Mouse (Mus musculus): ENCODE measurements at regions not wholly inside any gene's neighbourhood (a gene's known extent, or its start where the extent isn't known, plus 50 kb on each side); places are given as distances from the start of the nearest gene placed in this dataset.

GRCm38 (mm10) chr12:68862313-68862990, 296.5 kb downstream of the Rps29 start:
- no peaks in the 10 kb centered on the region for H3K4me1 ChIP-seq (ENCODE audit: control insufficient read depth, insufficient read depth, low read length)
- H3K27ac ChIP-seq (ENCODE audit: low read depth, low read length): no peak overlapping the region
- ATAC-seq (ENCODE audit: insufficient read depth, low FRiP score, low TSS enrichment) (peak; percentile 69; the same call in 1 of the 2 replicates), DNase-seq (ENCODE audit: low spot score) (peak; percentile 13)
- H3K27me3 ChIP-seq (ENCODE audit: control insufficient read depth, insufficient read depth, low read length): no peaks in the 10 kb centered on the region
- H3K4me2 ChIP-seq (ENCODE audit: low read depth): no peak overlapping the region
- no peaks in the 10 kb centered on the region for H3K9me3 ChIP-seq (ENCODE audit: control insufficient read depth, low read length)
- no peaks in the 10 kb centered on the region for H3K36me3 ChIP-seq (ENCODE audit: control insufficient read depth, insufficient read depth, low read length)
- WGBS: 55% methylated on average over 5 of the region's 5 CpGs
- H3K9ac ChIP-seq (ENCODE audit: low read length): no peak overlapping the region
- no peak overlapping the region for H3K4me3 ChIP-seq (ENCODE audit: low read depth, low read length)

DNA sequence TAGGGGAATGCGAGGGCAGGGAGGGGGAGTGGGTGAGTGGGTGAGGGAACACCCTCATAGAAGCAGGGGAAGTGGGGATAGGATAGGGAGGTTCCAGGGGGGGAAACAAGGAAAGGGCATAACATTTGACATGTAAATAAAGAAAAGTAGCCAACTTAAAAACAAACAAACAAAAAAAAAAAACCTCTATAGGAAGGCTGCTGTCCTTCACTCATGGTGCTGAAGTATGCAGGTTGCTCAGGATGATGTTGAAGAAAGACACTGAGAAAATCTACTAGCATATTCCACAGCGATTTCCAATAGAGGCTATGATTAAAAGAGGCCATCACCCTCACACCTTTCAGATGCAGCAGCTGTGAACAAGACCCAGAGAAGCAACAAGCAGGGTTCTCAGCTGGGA, 298.7 kb downstream of the Rps29 start:
- 72% methylated on average over 2 of the region's 2 CpGs for WGBS
- DNase-seq (ENCODE audit: low spot score): no peak
- no peaks in the 10 kb centered on the region for H3K36me3 ChIP-seq (ENCODE audit: control insufficient read depth, insufficient read depth, low read length)
- no peaks in the 10 kb centered on the region for H3K9me3 ChIP-seq (ENCODE audit: control insufficient read depth, low read length)
- H3K9ac ChIP-seq (ENCODE audit: low read length): no peak overlapping the region
- H3K4me1 ChIP-seq (ENCODE audit: control insufficient read depth, insufficient read depth, low read length): no peaks in the 10 kb centered on the region
- no peak overlapping the region for H3K4me2 ChIP-seq (ENCODE audit: low read depth)
- ATAC-seq (ENCODE audit: insufficient read depth, low FRiP score, low TSS enrichment): no peak
- H3K27ac ChIP-seq (ENCODE audit: low read depth, low read length): no peak overlapping the region
- no peaks in the 10 kb centered on the region for H3K27me3 ChIP-seq (ENCODE audit: control insufficient read depth, insufficient read depth, low read length)
- no peak overlapping the region for H3K4me3 ChIP-seq (ENCODE audit: low read depth, low read length)

DNA sequence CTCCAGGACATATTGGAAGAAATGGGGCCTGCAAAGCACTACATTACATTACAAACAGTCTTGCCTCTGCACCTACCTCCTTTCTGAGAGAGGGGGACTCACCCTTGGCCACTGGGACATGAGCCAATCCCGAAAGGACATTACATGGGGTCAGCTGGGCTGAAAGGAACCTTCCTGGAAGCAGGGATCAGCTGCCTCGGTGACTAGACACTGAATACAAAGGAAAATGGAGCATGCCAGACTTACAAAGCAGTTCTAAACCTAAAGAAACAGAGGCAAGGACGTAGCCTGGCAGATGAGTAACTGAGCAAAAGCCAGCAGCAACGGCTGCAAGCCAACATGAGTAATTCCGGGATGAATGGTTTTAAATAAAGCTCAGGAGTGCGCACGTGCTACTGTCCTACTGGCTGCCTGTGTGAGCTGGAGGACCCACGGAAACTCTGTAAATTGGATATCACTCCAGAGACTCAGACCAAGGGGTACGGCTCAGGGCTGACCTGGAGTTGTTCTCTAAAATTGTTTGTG, 309.3 kb downstream of the Rps29 start:
- ATAC-seq (ENCODE audit: insufficient read depth, low FRiP score, low TSS enrichment) (no peak), DNase-seq (ENCODE audit: low spot score) (no peak)
- no peak overlapping the region for H3K27ac ChIP-seq (ENCODE audit: low read depth, low read length)
- no peaks in the 10 kb centered on the region for H3K36me3 ChIP-seq (ENCODE audit: control insufficient read depth, insufficient read depth, low read length)
- WGBS: 87% methylated on average over 9 of the region's 9 CpGs
- H3K4me1 ChIP-seq (ENCODE audit: control insufficient read depth, insufficient read depth, low read length): no peaks in the 10 kb centered on the region
- H3K4me3 ChIP-seq (ENCODE audit: low read depth, low read length): no peak overlapping the region
- H3K4me2 ChIP-seq (ENCODE audit: low read depth): no peak overlapping the region
- H3K9me3 ChIP-seq (ENCODE audit: control insufficient read depth, low read length): no peaks in the 10 kb centered on the region
- no peaks in the 10 kb centered on the region for H3K27me3 ChIP-seq (ENCODE audit: control insufficient read depth, insufficient read depth, low read length)
- no peak overlapping the region for H3K9ac ChIP-seq (ENCODE audit: low read length)

GRCm38 (mm10) chr12:68840815-68841214, 318.2 kb downstream of the Rps29 start:
- ATAC-seq (ENCODE audit: insufficient read depth, low FRiP score, low TSS enrichment) (no peak), DNase-seq (ENCODE audit: low spot score) (no peak)
- no peak overlapping the region for H3K4me3 ChIP-seq (ENCODE audit: low read depth, low read length)
- 95% methylated on average over 8 of the region's 8 CpGs for WGBS
- H3K4me1 ChIP-seq (ENCODE audit: control insufficient read depth, insufficient read depth, low read length): no peaks in the 10 kb centered on the region
- no peaks in the 10 kb centered on the region for H3K27me3 ChIP-seq (ENCODE audit: control insufficient read depth, insufficient read depth, low read length)
- H3K9me3 ChIP-seq (ENCODE audit: control insufficient read depth, low read length): no peaks in the 10 kb centered on the region
- no peaks in the 10 kb centered on the region for H3K36me3 ChIP-seq (ENCODE audit: control insufficient read depth, insufficient read depth, low read length)
- no peak overlapping the region for H3K4me2 ChIP-seq (ENCODE audit: low read depth)
- no peak overlapping the region for H3K27ac ChIP-seq (ENCODE audit: low read depth, low read length)
- no peak overlapping the region for H3K9ac ChIP-seq (ENCODE audit: low read length)

DNA sequence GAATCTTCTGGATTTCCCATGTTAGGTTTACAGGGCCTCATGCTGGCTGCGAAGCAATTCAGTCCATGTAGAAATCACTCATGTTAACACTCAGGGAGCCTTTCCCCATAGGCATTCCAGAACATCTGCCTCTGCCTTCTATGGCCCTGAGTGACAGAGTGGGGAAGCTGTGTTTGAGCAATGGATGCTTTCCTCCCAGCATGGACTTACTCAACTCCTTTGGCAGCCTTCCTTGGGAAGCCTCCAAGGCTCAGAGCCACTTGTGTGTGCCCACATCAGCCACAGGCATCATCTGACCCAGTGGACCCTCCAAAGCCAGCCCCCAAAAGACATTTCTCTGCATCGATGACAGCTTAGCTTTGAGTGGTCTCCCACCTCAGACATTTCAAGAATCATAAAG, 318.8 kb downstream of the Rps29 start:
- H3K4me2 ChIP-seq (ENCODE audit: low read depth): no peak overlapping the region
- ATAC-seq (ENCODE audit: insufficient read depth, low FRiP score, low TSS enrichment): no peak
- no peak overlapping the region for H3K9ac ChIP-seq (ENCODE audit: low read length)
- 87% methylated on average over 2 of the region's 2 CpGs for WGBS
- H3K27ac ChIP-seq (ENCODE audit: low read depth, low read length): no peak overlapping the region
- no peaks in the 10 kb centered on the region for H3K27me3 ChIP-seq (ENCODE audit: control insufficient read depth, insufficient read depth, low read length)
- no peaks in the 10 kb centered on the region for H3K9me3 ChIP-seq (ENCODE audit: control insufficient read depth, low read length)
- DNase-seq (ENCODE audit: low spot score): no peak
- H3K36me3 ChIP-seq (ENCODE audit: control insufficient read depth, insufficient read depth, low read length): no peaks in the 10 kb centered on the region
- no peak overlapping the region for H3K4me3 ChIP-seq (ENCODE audit: low read depth, low read length)
- H3K4me1 ChIP-seq (ENCODE audit: control insufficient read depth, insufficient read depth, low read length): no peaks in the 10 kb centered on the region

- 92% methylated on average over 3 of the region's 3 CpGs for WGBS
- no peak overlapping the region for H3K4me2 ChIP-seq (ENCODE audit: low read depth)
- no peaks in the 10 kb centered on the region for H3K36me3 ChIP-seq (ENCODE audit: control insufficient read depth, insufficient read depth, low read length)
- no peaks in the 10 kb centered on the region for H3K4me1 ChIP-seq (ENCODE audit: control insufficient read depth, insufficient read depth, low read length)
- H3K9me3 ChIP-seq (ENCODE audit: control insufficient read depth, low read length): no peaks in the 10 kb centered on the region
- H3K27ac ChIP-seq (ENCODE audit: low read depth, low read length): no peak overlapping the region
- ATAC-seq (ENCODE audit: insufficient read depth, low FRiP score, low TSS enrichment) (no peak), DNase-seq (ENCODE audit: low spot score) (no peak)
- H3K27me3 ChIP-seq (ENCODE audit: control insufficient read depth, insufficient read depth, low read length): no peaks in the 10 kb centered on the region
- no peak overlapping the region for H3K9ac ChIP-seq (ENCODE audit: low read length)
- H3K4me3 ChIP-seq (ENCODE audit: low read depth, low read length): no peak overlapping the region
Observed at GRCm38 (mm10) chr12:68836023-68836422, 323.0 kb downstream of the Rps29 start.

DNA sequence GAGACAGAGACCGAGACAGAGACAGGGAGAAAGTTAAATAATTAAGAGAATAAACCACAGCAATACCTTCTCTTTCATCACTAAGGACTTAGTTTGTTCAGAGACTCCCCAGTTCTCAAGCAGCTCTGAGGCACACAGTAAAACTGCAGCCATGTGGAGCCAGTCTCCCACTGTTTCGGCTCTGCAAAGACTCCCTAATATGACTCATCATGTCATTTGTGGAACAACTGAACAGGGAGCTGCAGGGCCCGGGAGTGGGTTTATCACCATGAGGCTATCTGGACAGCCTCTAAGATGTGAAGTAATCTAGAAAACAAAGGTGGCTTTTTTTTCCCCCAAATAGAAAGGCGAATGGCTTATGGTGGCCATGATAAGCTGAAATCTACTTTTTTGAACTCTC, 325.1 kb downstream of the Rps29 start:
- Histone ChIP-seq H3K4me3 (ENCODE audit: low read depth, low read length) (no peak overlapping the region), H3K36me3 (ENCODE audit: control insufficient read depth, insufficient read depth, low read length) (no peaks in the 10 kb centered on the region), H3K27me3 (ENCODE audit: control insufficient read depth, insufficient read depth, low read length) (no peaks in the 10 kb centered on the region), H3K9me3 (ENCODE audit: control insufficient read depth, low read length) (no peaks in the 10 kb centered on the region), H3K9ac (ENCODE audit: low read length) (no peak overlapping the region), H3K27ac (ENCODE audit: low read depth, low read length) (no peak overlapping the region), H3K4me2 (ENCODE audit: low read depth) (no peak overlapping the region), H3K4me1 (ENCODE audit: control insufficient read depth, insufficient read depth, low read length) (no peaks in the 10 kb centered on the region)
- no peak for DNase-seq (ENCODE audit: low spot score)
- no peak for ATAC-seq (ENCODE audit: insufficient read depth, low FRiP score, low TSS enrichment)
- WGBS: 69% methylated on average over 4 of the region's 4 CpGs

GRCm38 (mm10) chr12:68829404-68829803, 329.6 kb downstream of the Rps29 start:
- Histone ChIP-seq H3K9ac (ENCODE audit: low read length) (no peak overlapping the region), H3K27ac (ENCODE audit: low read depth, low read length) (no peak overlapping the region), H3K9me3 (ENCODE audit: control insufficient read depth, low read length) (no peaks in the 10 kb centered on the region), H3K4me2 (ENCODE audit: low read depth) (no peak overlapping the region), H3K27me3 (ENCODE audit: control insufficient read depth, insufficient read depth, low read length) (no peaks in the 10 kb centered on the region), H3K4me1 (ENCODE audit: control insufficient read depth, insufficient read depth, low read length) (no peaks in the 10 kb centered on the region), H3K36me3 (ENCODE audit: control insufficient read depth, insufficient read depth, low read length) (no peaks in the 10 kb centered on the region), H3K4me3 (ENCODE audit: low read depth, low read length) (no peak overlapping the region)
- ATAC-seq (ENCODE audit: insufficient read depth, low FRiP score, low TSS enrichment): no peak
- DNase-seq (ENCODE audit: low spot score): no peak
- 82% methylated on average over 3 of the region's 3 CpGs for WGBS

DNA sequence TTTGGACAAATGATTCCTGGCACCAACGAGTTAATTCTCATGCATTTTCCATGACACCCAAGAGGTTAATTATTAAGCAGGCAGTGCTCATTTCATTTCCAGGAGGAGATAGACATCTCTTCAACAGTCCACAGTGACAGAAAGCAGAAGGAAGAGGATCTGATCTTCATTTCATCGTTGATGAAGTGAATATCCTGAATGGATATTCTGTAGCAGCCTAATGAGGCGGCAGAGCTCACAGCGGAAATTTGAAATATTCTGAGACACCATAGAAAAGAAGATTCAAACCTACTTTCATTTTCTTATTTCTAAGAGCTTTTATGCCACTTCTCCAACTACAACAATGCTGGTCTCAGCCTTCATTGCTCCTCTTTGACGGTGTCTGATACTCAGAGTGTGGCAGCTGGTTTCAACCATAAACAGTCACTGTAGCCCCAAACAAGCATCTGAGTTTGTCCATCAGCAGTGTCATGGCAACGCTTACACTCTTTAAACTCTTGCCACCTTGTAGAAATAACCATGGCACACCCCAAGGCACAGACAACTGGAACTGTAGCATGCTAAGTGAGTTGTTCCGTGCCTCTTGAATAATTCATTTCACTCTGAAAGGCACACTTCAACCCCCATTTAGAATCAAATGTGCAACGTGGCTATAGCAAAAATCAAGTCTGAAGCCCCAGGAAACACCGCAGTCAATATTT, 331.3 kb downstream of the Rps29 start:
- no peak overlapping the region for H3K9ac ChIP-seq (ENCODE audit: low read length)
- WGBS: 78% methylated on average over 9 of the region's 9 CpGs
- H3K4me1 ChIP-seq (ENCODE audit: control insufficient read depth, insufficient read depth, low read length): no peaks in the 10 kb centered on the region
- no peak overlapping the region for H3K4me3 ChIP-seq (ENCODE audit: low read depth, low read length)
- DNase-seq (ENCODE audit: low spot score): no peak
- H3K9me3 ChIP-seq (ENCODE audit: control insufficient read depth, low read length): no peaks in the 10 kb centered on the region
- no peak for ATAC-seq (ENCODE audit: insufficient read depth, low FRiP score, low TSS enrichment)
- no peak overlapping the region for H3K4me2 ChIP-seq (ENCODE audit: low read depth)
- no peaks in the 10 kb centered on the region for H3K36me3 ChIP-seq (ENCODE audit: control insufficient read depth, insufficient read depth, low read length)
- H3K27ac ChIP-seq (ENCODE audit: low read depth, low read length): no peak overlapping the region
- no peaks in the 10 kb centered on the region for H3K27me3 ChIP-seq (ENCODE audit: control insufficient read depth, insufficient read depth, low read length)

All from neural tube, embryonic 11.5 days (tissue).